Mouse (Mus musculus): ENCODE results near the gene Polr2a. TPM values are rescaled to one million over a fixed set of nuclear protein-coding genes. Genes with fewer than 3 reads are reported as not detected.

Gene Polr2a
- polyA plus RNA-seq, 1 experiment from 2014 or later = 31.2 TPM

DNA sequence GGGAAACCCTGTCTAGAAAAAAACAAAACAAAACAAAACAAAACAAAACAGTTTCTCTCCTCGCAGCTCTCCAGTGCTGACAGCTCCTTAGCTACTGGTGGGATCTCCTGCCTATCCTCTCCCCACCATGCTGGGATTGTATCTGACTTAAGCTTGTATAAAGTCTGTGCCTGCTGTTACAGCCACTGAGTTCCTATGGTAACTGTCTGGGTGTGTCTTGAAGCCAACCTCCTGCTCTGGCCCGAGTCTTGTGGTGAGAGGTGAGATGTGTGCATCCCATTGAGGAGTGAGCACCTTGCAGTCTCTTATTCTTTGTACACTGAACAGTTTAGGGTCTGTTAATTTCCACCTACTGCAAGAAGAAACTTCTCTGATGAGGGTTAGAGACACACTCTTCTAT is 35.4 kb downstream of the Polr2a start:
- no peaks in the 10 kb centered on the region for H3K9me3 ChIP-seq
- no peak overlapping the region for H3K9ac ChIP-seq
- H3K4me2 ChIP-seq (replicated peaks) = no peak overlapping the region
- H3K27me3 ChIP-seq (replicated peaks) = no peaks in the 10 kb centered on the region
- no peak for ATAC-seq (ENCODE audit: low FRiP score, low read depth)
- 53% methylated on average over 2 of the region's 2 CpGs for WGBS
- H3K27ac ChIP-seq = no peak overlapping the region
- no peaks in the 10 kb centered on the region for H3K4me1 ChIP-seq
- no peak overlapping the region for H3K4me3 ChIP-seq
- H3K36me3 ChIP-seq = no peaks in the 10 kb centered on the region

DNA sequence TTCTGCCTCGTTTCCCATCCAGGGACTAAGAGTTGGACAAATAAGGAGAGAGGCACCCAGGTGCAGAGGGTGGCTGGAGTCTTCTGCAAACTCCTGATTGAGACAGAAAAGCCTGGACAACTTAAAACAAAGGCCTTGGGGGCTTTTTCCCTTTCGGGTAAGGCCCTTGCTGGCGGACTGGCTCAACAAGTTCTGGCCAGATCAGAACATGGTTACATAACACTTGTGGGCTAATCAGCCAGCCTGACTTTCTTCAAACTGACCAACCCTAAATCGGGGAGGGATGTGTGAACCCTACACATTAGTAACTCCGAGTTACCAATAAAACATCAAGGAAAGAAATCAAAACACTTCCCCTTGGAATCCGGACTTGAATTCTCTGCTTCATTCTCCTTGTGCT is 37.6 kb downstream of the Polr2a start:
- no peak for ATAC-seq (ENCODE audit: low FRiP score, low read depth)
- Histone ChIP-seq H3K4me1 (no peaks in the 10 kb centered on the region), H3K4me3 (no peak overlapping the region), H3K27ac (no peak overlapping the region), H3K36me3 (no peaks in the 10 kb centered on the region), H3K9me3 (no peaks in the 10 kb centered on the region), H3K27me3 (replicated peaks) (no peaks in the 10 kb centered on the region), H3K9ac (no peak overlapping the region), H3K4me2 (replicated peaks) (no peak overlapping the region)
- 88% methylated on average over 6 of the region's 6 CpGs for WGBS

DNA sequence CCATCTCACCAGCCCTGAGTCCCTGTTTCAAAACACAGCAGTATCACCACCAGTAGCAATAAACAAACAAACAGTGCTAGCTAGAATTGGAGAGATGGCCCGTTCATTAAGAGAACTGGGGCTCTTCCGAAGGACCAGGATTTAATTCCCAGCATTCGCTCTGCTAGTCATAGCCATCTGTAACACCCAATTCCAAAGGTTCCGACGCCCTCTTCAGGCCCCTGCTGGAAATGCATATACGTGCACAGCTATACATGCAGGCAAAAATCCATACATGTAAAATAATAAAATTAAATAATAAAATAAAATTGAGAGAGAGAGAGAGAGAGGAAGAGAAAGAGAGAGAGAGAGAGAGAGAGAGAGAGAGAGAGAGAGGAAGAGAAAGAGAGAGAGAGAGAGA is 39.0 kb downstream of the Polr2a start:
- 75% methylated on average over 6 of the region's 6 CpGs for WGBS
- Histone ChIP-seq H3K27ac (no peak overlapping the region), H3K27me3 (replicated peaks) (no peaks in the 10 kb centered on the region), H3K9me3 (0 out of 2 replicates have a peak, but pooled peaks cover 4% of the 10 kb centered on the region), H3K4me2 (replicated peaks) (no peak overlapping the region), H3K36me3 (no peaks in the 10 kb centered on the region), H3K9ac (no peak overlapping the region), H3K4me1 (no peaks in the 10 kb centered on the region), H3K4me3 (no peak overlapping the region)
- no peak for ATAC-seq (ENCODE audit: low FRiP score, low read depth)

DNA sequence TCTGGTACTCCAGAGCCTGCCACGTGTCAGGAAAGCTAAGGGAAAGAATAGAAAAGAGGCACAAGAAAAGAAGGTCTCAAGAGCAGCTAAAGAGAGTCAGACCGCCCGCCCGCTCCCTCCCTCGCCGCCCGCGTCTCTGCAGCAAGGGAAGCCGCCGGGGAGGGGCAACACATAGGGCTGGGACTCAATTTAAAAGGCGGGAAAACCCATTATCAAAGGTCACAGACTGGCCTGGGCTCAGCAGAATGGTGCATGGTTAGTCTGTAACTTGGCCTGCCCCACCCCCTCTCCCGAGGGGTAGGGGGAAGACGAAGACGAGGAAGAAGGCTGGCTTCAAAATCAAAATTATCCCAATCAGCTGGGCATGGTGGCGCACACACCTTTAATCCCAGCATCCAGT is 39.8 kb downstream of the Polr2a start:
- H3K4me3 ChIP-seq = no peak overlapping the region
- H3K4me2 ChIP-seq (replicated peaks) = peak overlapping the region; percentile 24; the same call in 1 of the 2 replicates
- WGBS = 41% methylated on average over 15 of the region's 15 CpGs
- H3K36me3 ChIP-seq = no peaks in the 10 kb centered on the region
- H3K27me3 ChIP-seq (replicated peaks) = no peaks in the 10 kb centered on the region
- ATAC-seq (ENCODE audit: low FRiP score, low read depth) = no peak
- no peaks in the 10 kb centered on the region for H3K4me1 ChIP-seq
- H3K27ac ChIP-seq = no peak overlapping the region
- 0 out of 2 replicates have a peak, but pooled peaks cover 4% of the 10 kb centered on the region for H3K9me3 ChIP-seq
- H3K9ac ChIP-seq = peak overlapping the region; percentile 23; the same call in 1 of the 2 replicates

DNA sequence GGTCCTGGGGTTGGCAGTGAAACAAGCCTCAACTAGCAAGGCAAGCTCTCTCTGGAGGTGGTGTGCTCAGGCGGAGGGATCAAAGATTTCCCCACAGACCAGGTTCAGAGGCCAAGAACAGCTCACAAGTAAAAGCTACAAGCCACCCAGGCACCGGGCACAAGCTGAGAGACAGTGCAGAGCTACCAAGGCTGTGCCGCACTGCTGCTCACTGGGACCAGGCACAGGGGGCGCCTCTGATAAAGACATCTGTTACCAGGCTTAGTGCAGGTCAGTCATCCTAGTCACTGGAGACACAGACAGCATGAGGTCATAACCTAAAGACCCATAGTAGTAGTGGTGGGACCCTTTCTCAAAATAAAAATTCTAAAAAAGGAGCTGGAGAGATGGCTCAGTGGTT is 41.5 kb downstream of the Polr2a start:
- Histone ChIP-seq H3K4me3 (no peak overlapping the region), H3K36me3 (no peaks in the 10 kb centered on the region), H3K9me3 (0 out of 2 replicates have a peak, but pooled peaks cover 4% of the 10 kb centered on the region), H3K9ac (no peak overlapping the region), H3K27ac (no peak overlapping the region), H3K27me3 (replicated peaks) (no peaks in the 10 kb centered on the region), H3K4me1 (no peaks in the 10 kb centered on the region), H3K4me2 (replicated peaks) (no peak overlapping the region)
- ATAC-seq (ENCODE audit: low FRiP score, low read depth) = no peak
- 69% methylated on average over 4 of the region's 4 CpGs for WGBS

DNA sequence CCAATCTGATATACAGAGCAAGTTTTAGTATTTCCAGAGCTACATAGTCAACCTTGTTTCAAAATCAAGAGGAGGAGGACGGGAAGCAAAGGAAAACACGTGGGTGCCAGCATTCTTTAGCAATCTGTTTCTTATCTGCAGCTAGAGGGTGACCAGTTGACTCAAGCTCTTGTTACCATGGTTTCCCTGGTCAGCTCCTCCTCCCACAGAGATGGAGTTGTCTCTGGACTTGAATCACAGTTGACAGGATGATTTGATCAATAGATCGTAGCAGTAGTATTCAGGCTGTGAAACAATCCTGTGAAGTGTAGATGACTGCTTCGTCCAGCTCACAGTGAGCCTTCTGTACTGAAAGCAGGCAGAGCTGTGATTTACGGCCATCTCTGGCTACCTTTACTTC is 42.5 kb downstream of the Polr2a start:
- H3K4me1 ChIP-seq = no peaks in the 10 kb centered on the region
- 0 out of 2 replicates have a peak, but pooled peaks cover 4% of the 10 kb centered on the region for H3K9me3 ChIP-seq
- no peak overlapping the region for H3K4me2 ChIP-seq (replicated peaks)
- H3K9ac ChIP-seq = no peak overlapping the region
- H3K4me3 ChIP-seq = no peak overlapping the region
- 27% methylated on average over 5 of the region's 5 CpGs for WGBS
- no peaks in the 10 kb centered on the region for H3K27me3 ChIP-seq (replicated peaks)
- no peaks in the 10 kb centered on the region for H3K36me3 ChIP-seq
- H3K27ac ChIP-seq = no peak overlapping the region
- no peak for ATAC-seq (ENCODE audit: low FRiP score, low read depth)

DNA sequence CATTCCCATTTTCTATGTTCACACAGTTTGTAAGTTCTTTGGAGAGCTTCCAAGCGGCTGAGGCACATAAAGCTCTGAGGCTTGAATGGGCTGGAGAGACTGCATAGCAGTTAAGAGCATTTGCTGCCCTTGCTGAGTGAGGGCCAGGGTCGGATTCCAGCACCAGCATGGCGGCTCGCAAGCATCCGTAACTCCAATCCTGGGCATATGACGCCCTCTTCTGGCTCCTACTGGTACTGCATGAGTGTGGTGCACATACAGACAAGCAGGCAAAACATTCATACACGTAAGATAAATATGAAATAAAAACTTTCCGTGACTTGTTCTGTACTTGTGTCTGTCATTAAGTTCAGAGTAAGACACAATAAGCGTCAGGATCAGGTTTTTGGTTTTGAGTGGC is 43.0 kb downstream of the Polr2a start:
- H3K27me3 ChIP-seq (replicated peaks) = no peaks in the 10 kb centered on the region
- H3K4me3 ChIP-seq = no peak overlapping the region
- H3K9ac ChIP-seq = no peak overlapping the region
- 64% methylated on average over 9 of the region's 9 CpGs for WGBS
- H3K4me2 ChIP-seq (replicated peaks) = no peak overlapping the region
- H3K36me3 ChIP-seq = no peaks in the 10 kb centered on the region
- no peak for ATAC-seq (ENCODE audit: low FRiP score, low read depth)
- no peak overlapping the region for H3K27ac ChIP-seq
- 0 out of 2 replicates have a peak, but pooled peaks cover 4% of the 10 kb centered on the region for H3K9me3 ChIP-seq
- H3K4me1 ChIP-seq = no peaks in the 10 kb centered on the region

DNA sequence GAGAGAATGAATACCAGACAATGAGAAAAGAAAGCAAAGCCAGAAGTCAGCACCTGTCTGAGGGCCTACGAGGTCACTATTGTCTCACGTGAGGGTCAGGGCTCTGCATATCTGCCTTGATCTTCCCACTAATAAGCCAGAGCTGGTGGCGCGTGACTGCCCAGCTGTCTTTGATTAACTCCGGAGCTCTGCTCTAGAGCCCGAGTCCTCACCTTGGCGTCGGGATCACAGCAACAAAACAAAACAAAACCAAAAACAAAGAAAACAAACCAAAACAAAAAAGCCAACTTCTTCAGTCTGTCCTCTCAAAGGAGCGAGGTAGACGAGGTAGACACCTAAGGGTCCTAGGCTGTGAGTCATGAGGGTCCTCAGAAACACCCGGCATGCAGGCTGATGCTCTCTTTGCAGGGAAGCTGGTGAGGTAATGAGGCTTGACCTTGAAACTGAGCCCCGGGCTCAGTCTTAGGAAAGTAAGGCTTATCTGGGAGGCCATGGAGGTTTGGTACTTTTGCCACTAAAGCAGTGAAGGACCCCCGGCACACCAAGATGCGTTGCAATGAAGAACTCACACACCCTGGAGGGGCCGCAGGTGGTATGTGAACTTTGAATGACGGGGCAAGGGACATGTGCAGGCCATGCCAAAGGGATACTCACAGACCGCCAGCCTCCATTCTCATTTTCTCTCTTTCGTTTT is 43.7 kb downstream of the Polr2a start:
- ATAC-seq (ENCODE audit: low FRiP score, low read depth) = no peak
- WGBS = 80% methylated on average over 18 of the region's 18 CpGs

DNA sequence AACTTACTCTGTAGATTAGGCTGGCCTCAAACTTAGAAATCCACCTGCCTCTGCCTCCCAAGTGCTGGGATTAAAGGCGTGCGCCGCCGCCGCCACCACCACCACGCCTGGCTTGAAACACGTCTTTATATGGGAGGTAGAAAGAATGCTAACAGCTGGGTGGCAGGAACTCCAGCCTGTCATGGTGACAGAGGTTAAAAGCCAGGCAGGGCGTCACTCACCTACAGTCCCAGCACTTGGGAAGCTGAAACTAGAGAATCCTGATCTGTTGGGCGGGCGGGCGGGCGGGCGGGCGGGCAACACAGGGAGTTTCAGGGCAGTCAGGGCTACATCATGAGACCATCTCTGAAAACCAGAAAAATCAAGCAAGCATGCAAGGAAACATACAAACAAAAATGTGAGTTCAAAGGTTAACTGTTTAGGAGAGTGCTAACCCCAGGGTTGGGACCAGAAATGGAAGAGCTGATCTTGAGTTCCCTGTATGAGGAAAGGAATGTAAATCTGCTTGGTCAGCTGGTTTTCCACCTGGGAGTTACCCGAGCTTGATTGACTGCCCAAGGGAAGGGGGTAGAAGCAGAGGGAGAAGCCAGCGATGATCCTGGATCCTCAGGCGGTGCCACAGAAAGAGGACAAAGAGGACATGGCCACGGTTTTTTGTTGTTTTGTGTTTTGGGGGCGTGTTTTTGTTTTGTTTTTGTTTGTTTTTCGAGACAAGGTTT is 45.3 kb downstream of the Polr2a start:
- Histone ChIP-seq H3K36me3 (no peaks in the 10 kb centered on the region), H3K4me3 (no peak overlapping the region), H3K9me3 (0 out of 2 replicates have a peak, but pooled peaks cover 4% of the 10 kb centered on the region), H3K27ac (no peak overlapping the region), H3K4me1 (no peaks in the 10 kb centered on the region), H3K4me2 (replicated peaks) (no peak overlapping the region), H3K9ac (no peak overlapping the region), H3K27me3 (replicated peaks) (no peaks in the 10 kb centered on the region)
- ATAC-seq (ENCODE audit: low FRiP score, low read depth) = no peak
- WGBS = 85% methylated on average over 20 of the region's 20 CpGs

More for the DNA sequence above, 43.7 kb downstream of the Polr2a start:
- Histone ChIP-seq H3K36me3 (no peaks in the 10 kb centered on the region), H3K9me3 (0 out of 2 replicates have a peak, but pooled peaks cover 4% of the 10 kb centered on the region), H3K27me3 (replicated peaks) (no peaks in the 10 kb centered on the region), H3K4me2 (replicated peaks) (no peak overlapping the region), H3K9ac (no peak overlapping the region), H3K27ac (no peak overlapping the region), H3K4me3 (no peak overlapping the region), H3K4me1 (no peaks in the 10 kb centered on the region)

DNA sequence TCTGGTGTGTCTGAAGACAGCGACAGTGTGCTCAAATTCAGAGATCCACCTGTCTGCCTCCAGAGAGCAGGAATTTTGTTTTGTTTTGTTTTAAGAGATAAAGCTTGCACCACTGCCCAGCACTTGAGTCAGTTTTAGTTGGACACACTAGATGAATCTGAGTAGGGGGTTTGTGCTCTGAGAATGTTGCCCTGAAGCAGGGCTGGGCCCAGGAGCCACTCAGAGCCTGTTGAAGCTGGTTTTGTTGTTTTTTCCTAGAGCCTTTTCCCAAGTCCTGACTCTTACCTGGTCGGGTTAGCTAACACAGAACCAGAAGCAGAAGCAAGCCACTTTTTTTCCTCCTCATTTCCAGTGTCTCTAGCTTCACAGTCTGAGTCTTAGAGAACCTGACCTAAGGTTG is 47.4 kb downstream of the Polr2a start:
- H3K27me3 ChIP-seq (replicated peaks) = no peaks in the 10 kb centered on the region
- H3K27ac ChIP-seq = no peak overlapping the region
- no peaks in the 10 kb centered on the region for H3K36me3 ChIP-seq
- H3K4me3 ChIP-seq = no peak overlapping the region
- no peak overlapping the region for H3K9ac ChIP-seq
- 85% methylated on average over 2 of the region's 2 CpGs for WGBS
- H3K4me1 ChIP-seq = no peaks in the 10 kb centered on the region
- no peak overlapping the region for H3K4me2 ChIP-seq (replicated peaks)
- H3K9me3 ChIP-seq = 0 out of 2 replicates have a peak, but pooled peaks cover 4% of the 10 kb centered on the region
- no peak for ATAC-seq (ENCODE audit: low FRiP score, low read depth)

DNA sequence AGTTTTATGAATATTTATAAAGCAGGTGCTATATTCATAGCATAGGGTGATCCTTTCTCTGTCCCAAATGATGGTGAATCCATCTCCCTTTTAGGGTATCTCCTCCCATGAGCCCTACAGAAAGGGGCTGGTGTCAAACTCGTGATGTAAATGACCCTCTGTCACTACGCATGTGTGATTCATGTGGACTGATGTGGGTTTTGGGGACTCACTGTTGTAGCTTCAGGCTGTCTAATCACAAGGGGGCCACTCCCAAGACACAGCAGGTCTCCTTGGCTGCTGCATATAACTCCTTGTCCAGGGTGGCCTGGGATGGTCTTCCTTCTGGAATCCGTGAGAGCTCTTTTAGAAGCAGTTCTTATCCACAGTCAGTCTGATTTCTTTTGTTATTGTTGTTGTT is 48.0 kb downstream of the Polr2a start:
- Histone ChIP-seq H3K9ac (no peak overlapping the region), H3K27me3 (replicated peaks) (no peaks in the 10 kb centered on the region), H3K4me2 (replicated peaks) (no peak overlapping the region), H3K36me3 (no peaks in the 10 kb centered on the region), H3K27ac (no peak overlapping the region), H3K4me1 (no peaks in the 10 kb centered on the region), H3K4me3 (no peak overlapping the region), H3K9me3 (0 out of 2 replicates have a peak, but pooled peaks cover 3% of the 10 kb centered on the region)
- no peak for ATAC-seq (ENCODE audit: low FRiP score, low read depth)
- WGBS = 77% methylated on average over 3 of the region's 3 CpGs

DNA sequence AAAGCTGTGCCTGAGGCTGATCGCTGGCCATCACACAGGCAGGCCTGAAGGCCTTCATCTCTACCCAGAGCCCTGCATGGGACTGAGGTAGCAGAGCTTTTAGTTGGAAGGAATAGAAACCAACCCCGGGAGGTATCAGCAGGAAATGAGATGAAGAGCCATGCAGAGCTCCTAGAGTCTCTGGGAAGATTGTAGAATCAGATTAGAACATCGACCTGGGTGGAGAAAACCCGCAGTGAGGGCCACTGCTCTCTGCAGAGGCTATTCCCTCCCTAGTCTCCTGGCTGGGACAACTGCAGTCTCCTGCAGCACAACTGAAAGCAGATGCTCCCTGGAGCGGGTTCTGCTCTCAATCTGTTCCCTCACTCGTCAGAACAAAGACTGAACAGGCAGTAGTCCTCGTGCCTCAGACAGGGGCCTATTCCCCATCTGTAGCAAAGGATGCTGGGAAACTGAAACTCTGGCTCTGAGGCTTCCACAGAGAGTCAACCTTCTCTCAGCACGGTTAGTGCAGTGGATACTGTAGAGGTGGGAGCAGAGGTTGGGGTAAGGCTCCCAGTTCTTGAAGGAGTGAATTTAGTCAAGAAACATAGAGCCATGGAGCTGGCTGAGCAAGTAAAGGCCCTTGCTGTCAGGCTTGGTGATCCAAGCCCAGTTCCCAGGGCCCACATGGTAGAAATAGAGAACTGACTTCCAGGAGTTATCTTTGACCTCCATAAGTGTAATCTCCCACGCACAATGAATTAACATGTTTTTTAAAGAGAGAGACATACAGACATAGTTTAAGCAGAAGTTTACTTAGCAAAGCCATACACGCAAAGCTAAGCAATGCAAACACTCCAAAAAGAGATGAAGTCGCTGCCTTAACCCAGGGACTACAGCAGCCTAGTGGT is 48.6 kb downstream of the Polr2a start:
- no peak overlapping the region for H3K4me2 ChIP-seq (replicated peaks)
- H3K27ac ChIP-seq = no peak overlapping the region
- 63% methylated on average over 11 of the region's 11 CpGs for WGBS
- no peak overlapping the region for H3K9ac ChIP-seq
- no peaks in the 10 kb centered on the region for H3K4me1 ChIP-seq
- no peaks in the 10 kb centered on the region for H3K36me3 ChIP-seq
- no peaks in the 10 kb centered on the region for H3K27me3 ChIP-seq (replicated peaks)
- no peaks in the 10 kb centered on the region for H3K9me3 ChIP-seq
- ATAC-seq (ENCODE audit: low FRiP score, low read depth) = no peak
- no peak overlapping the region for H3K4me3 ChIP-seq

Data from neural tube, embryonic 12.5 days (tissue).